Comparison of ENCODE assay signal across 26 mouse cellular contexts in genomic region chr16:53728922-53729321, GRCm38 (mm10).
"Had no signal": no experiment of that assay in that cellular context is flagged by ENCODE, and none has a peak within 500 bp of the region (broad histone marks: within the 10 kb centered on the region; RNA-seq: fewer than 3 reads in every experiment).

No protein-coding gene starts in this region.

- ATAC-seq: forebrain, embryonic 13.5 days; forebrain, embryonic 14.5 days; forebrain, embryonic 15.5 days; forebrain, embryonic 16.5 days; forebrain, postnatal 0 days had no signal

- H3K9me3 ChIP-seq: embryonic facial prominence, embryonic 10.5 days; embryonic facial prominence, embryonic 12.5 days; embryonic facial prominence, embryonic 13.5 days; embryonic facial prominence, embryonic 15.5 days; forebrain, embryonic 10.5 days; forebrain, embryonic 12.5 days; forebrain, embryonic 13.5 days; forebrain, embryonic 15.5 days; heart, embryonic 10.5 days had no signal

- H3K4me2 ChIP-seq: embryonic facial prominence, embryonic 12.5 days; embryonic facial prominence, embryonic 13.5 days; embryonic facial prominence, embryonic 15.5 days; forebrain, embryonic 12.5 days; forebrain, embryonic 13.5 days; forebrain, embryonic 15.5 days had no signal

- H3K27ac ChIP-seq: embryonic facial prominence, embryonic 10.5 days; embryonic facial prominence, embryonic 12.5 days; embryonic facial prominence, embryonic 13.5 days; embryonic facial prominence, embryonic 15.5 days; forebrain, embryonic 10.5 days; forebrain, embryonic 12.5 days; forebrain, embryonic 13.5 days; forebrain, embryonic 15.5 days; gastrocnemius, adult 2 months; heart, adult 2 months; heart, embryonic 10.5 days had no signal

- H3K4me3 ChIP-seq: embryonic facial prominence, embryonic 10.5 days; embryonic facial prominence, embryonic 12.5 days; embryonic facial prominence, embryonic 13.5 days; embryonic facial prominence, embryonic 15.5 days; erythroblast, embryonic 14.5 days; forebrain, embryonic 10.5 days; forebrain, embryonic 12.5 days; forebrain, embryonic 13.5 days; forebrain, embryonic 15.5 days; gastrocnemius, adult 2 months; heart, adult 2 months; heart, embryonic 10.5 days had no signal

- H3K36me3 ChIP-seq: embryonic facial prominence, embryonic 10.5 days; embryonic facial prominence, embryonic 12.5 days; embryonic facial prominence, embryonic 13.5 days; embryonic facial prominence, embryonic 15.5 days; forebrain, embryonic 10.5 days; forebrain, embryonic 12.5 days; forebrain, embryonic 15.5 days; heart, embryonic 10.5 days had no signal

- H3K27me3 ChIP-seq: embryonic facial prominence, embryonic 12.5 days; embryonic facial prominence, embryonic 13.5 days; embryonic facial prominence, embryonic 15.5 days; forebrain, embryonic 12.5 days; forebrain, embryonic 13.5 days; forebrain, embryonic 15.5 days had no signal

- DNase-seq: cerebellum, adult 9-11 months; cerebellum, postnatal 10 days; cerebellum, postnatal 14 days; cerebellum, postnatal 25 days; cerebellum, postnatal 36 days; embryo, embryonic 11 days; forebrain, postnatal 0 days; gastrocnemius, adult 2 months; gastrocnemius, postnatal 10 days; gastrocnemius, postnatal 14 days; gastrocnemius, postnatal 25 days; gastrocnemius, postnatal 36 days; heart, adult 18-20 months; heart, adult 2 months had no signal

- H3K4me1 ChIP-seq: embryonic facial prominence, embryonic 10.5 days; embryonic facial prominence, embryonic 12.5 days; embryonic facial prominence, embryonic 13.5 days; embryonic facial prominence, embryonic 15.5 days; forebrain, embryonic 10.5 days; forebrain, embryonic 12.5 days; forebrain, embryonic 13.5 days; forebrain, embryonic 15.5 days; heart, embryonic 10.5 days had no signal

- H3K9ac ChIP-seq: embryonic facial prominence, embryonic 12.5 days; embryonic facial prominence, embryonic 13.5 days; embryonic facial prominence, embryonic 15.5 days; forebrain, embryonic 12.5 days; forebrain, embryonic 13.5 days; forebrain, embryonic 15.5 days; forebrain, postnatal 0 days had no signal
